Mouse (Mus musculus) cerebellum, adult 18-20 months (tissue): ENCODE measurements around the gene Aldh2.
A peak's percentile ranks its signal among the peaks of the same experiment; 100 is the strongest.
"Not testable (repeated sequence)": the region's sequence is repeated elsewhere in the genome, so short reads cannot be mapped to it uniquely, and the experiment has no call there.

ENCODE experiments used
- DNase-seq, 2 experiments: peaks; one replicate each; pipeline ENCODE4 v3.0.0; 2021

The Aldh2 gene

GRCm38 (mm10) chr5:121545793-121546529, 47.7 kb downstream of the Aldh2 start, which contains the start of gene Mapkapk5:
TSS of gene Mapkapk5 (minus strand) at chr5:121545905.
- DNase-seq: peak; percentile 94 to 100

- DNase-seq: peak; percentile 11 to 33
Observed at GRCm38 (mm10) chr5:121544910-121545792, 48.5 kb downstream of the Aldh2 start, which contains the start of the genes Adam1a and Gm42878. TSS of gene Adam1a (minus strand) at chr5:121545482. TSS of gene Gm42878 (minus strand) at chr5:121545482.

- DNase-seq: no peak
Observed at GRCm38 (mm10) chr5:121543370-121543769, 50.3 kb downstream of the Aldh2 start.

- no peak for DNase-seq
Observed at GRCm38 (mm10) chr5:121541235-121541634, 52.4 kb downstream of the Aldh2 start.

- no peak for DNase-seq
Observed at GRCm38 (mm10) chr5:121540066-121540465, 53.6 kb downstream of the Aldh2 start.

GRCm38 (mm10) chr5:121537588-121537987, 56.0 kb downstream of the Aldh2 start:
- DNase-seq: no peak

GRCm38 (mm10) chr5:121536921-121537555, 56.6 kb downstream of the Aldh2 start:
- DNase-seq: no peak

- no peak for DNase-seq
Observed at GRCm38 (mm10) chr5:121535116-121535515, 58.5 kb downstream of the Aldh2 start.

GRCm38 (mm10) chr5:121534521-121534920, 59.1 kb downstream of the Aldh2 start:
- DNase-seq: no peak

GRCm38 (mm10) chr5:121526961-121527360, 66.7 kb downstream of the Aldh2 start:
- DNase-seq: no peak

- DNase-seq: no peak
Observed at GRCm38 (mm10) chr5:121526526-121526925, 67.1 kb downstream of the Aldh2 start.

- no peak for DNase-seq
Observed at GRCm38 (mm10) chr5:121525774-121526450, 67.7 kb downstream of the Aldh2 start.

GRCm38 (mm10) chr5:121519758-121520157, 73.9 kb downstream of the Aldh2 start:
- not testable (repeated sequence) for DNase-seq

GRCm38 (mm10) chr5:121518983-121519382, 74.6 kb downstream of the Aldh2 start:
- no peak for DNase-seq
